Mouse (Mus musculus) embryonic facial prominence, embryonic 15.5 days (tissue): Measurements from ENCODE around the gene Accsl. TPM values are rescaled to one million over a fixed set of nuclear protein-coding genes. Genes with fewer than 3 reads are reported as not detected.

Experiments
- ATAC-seq: fragments of 200-750 bp; cut with Nextera tagmentation; 2 replicates; pipeline ENCODE4 v1.8.0; 2017; ENCODE audit warnings: low read depth, moderate TSS enrichment; ENCODE audit not compliant: insufficient number of reproducible peaks, low FRiP score, low TSS enrichment
- H3K27ac ChIP-seq: fragments of 300-500 bp; sonication (generic); replicated peaks from 2 replicates; pipeline ENCODE4 v1.5.1; 2015; ENCODE audit warnings: mild to moderate bottlenecking, inconsistent platforms
- H3K27me3 ChIP-seq: fragments of 300-500 bp; sonication (generic); 2 replicates; pipeline ENCODE4 v1.6.1; 2015; ENCODE audit warnings: inconsistent platforms
- H3K36me3 ChIP-seq: fragments of 300-500 bp; sonication (generic); 2 replicates; pipeline ENCODE4 v1.6.1; 2015; ENCODE audit warnings: mild to moderate bottlenecking, inconsistent platforms
- H3K4me1 ChIP-seq: fragments of 300-500 bp; sonication (generic); 2 replicates; pipeline ENCODE4 v1.6.1; 2015; ENCODE audit warnings: inconsistent platforms
- H3K4me2 ChIP-seq: fragments of 300-500 bp; sonication (generic); replicated peaks from 2 replicates; pipeline ENCODE4 v1.6.1; 2015; ENCODE audit warnings: mild to moderate bottlenecking, inconsistent platforms
- H3K4me3 ChIP-seq: fragments of 300-500 bp; sonication (generic); replicated peaks from 2 replicates; pipeline ENCODE4 v1.5.1; 2015; ENCODE audit warnings: mild to moderate bottlenecking, inconsistent platforms
- H3K9ac ChIP-seq: fragments of 300-500 bp; sonication (generic); 2 replicates; pipeline ENCODE4 v1.6.1; 2015; ENCODE audit warnings: inconsistent platforms
- H3K9me3 ChIP-seq: fragments of 300-500 bp; sonication (generic); replicated peaks from 2 replicates; pipeline ENCODE4 v1.6.1; 2016; ENCODE audit warnings: inconsistent platforms
- whole genome bisulfite sequencing: fragments of 180-500 bp; shearing (Covaris S2); methylation state at CpG from one replicate; pipeline ENCODE4 v1.1.7; 2015; 5-methylcytosine and 5-hydroxymethylcytosine counted together
- polyA plus RNA-seq: library from polyadenylated mRNA; unstranded; fragments of >200 nt; fragmentation: Nextera tagmentation; extraction: Ambion mirVana; gene quantifications from 2 replicates; pipeline ENCODE4 v1.2.1, GENCODE M21; 2015

Gene Accsl
- polyA plus RNA-seq, 1 experiment from 2014 or later = 0.47 TPM

DNA sequence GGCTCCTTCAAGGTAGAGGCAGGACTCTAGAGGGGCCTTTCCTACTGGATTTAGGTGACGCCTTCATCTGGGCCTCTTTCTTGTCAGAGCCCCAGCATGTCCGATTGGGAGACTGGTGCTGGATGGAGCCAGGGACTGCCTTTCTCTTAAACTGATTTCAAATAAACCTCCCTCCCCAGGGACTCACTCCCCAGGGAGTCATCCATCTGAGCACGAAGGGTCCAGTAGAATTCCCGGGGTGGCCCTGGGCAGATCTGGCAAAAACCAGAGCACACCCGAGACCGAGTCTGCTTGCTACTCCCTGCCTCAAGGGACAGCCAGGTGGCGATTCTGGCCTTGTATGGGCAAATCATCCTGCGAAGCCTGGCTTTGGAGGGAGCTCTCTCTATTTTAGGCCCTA, 21.2 kb upstream of the Accsl start:
- no peak overlapping the region for H3K4me2 ChIP-seq
- no peak overlapping the region for H3K9ac ChIP-seq
- 74% methylated on average over 8 of the region's 8 CpGs for WGBS
- ATAC-seq = no peak
- no peaks in the 10 kb centered on the region for H3K9me3 ChIP-seq
- H3K27ac ChIP-seq = no peak overlapping the region
- no peak overlapping the region for H3K4me3 ChIP-seq
- H3K4me1 ChIP-seq = peaks cover 11% of the 10 kb centered on the region; the same call in 1 of the 2 replicates
- no peaks in the 10 kb centered on the region for H3K36me3 ChIP-seq
- H3K27me3 ChIP-seq = no peaks in the 10 kb centered on the region

GRCm38 (mm10) chr2:93889071-93889470, 20.1 kb upstream of the Accsl start:
- H3K4me1 ChIP-seq = peaks cover 11% of the 10 kb centered on the region; the same call in 1 of the 2 replicates
- H3K9ac ChIP-seq = no peak overlapping the region
- H3K36me3 ChIP-seq = no peaks in the 10 kb centered on the region
- H3K4me3 ChIP-seq = no peak overlapping the region
- no peak for ATAC-seq
- 82% methylated on average over 7 of the region's 7 CpGs for WGBS
- H3K4me2 ChIP-seq = no peak overlapping the region
- no peaks in the 10 kb centered on the region for H3K27me3 ChIP-seq
- H3K27ac ChIP-seq = no peak overlapping the region
- H3K9me3 ChIP-seq = no peaks in the 10 kb centered on the region

DNA sequence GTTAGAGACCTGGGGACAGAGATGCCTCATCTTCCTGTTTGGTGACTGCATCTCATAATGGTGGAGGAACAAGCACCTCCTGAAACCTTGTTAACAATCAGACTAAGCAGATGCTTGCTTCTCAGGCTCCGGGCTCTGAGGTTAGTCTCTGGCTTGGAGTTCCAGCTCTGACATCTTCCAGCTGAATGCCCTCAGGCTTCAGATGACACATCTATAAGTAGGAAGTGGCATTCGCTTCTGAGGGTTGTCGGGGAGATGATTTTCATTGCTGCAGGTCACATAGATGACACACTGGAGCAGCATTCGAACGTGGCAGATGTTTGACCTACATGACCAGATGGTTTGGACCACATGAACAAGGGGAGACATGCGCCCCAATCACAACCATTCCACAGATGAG, 19.4 kb upstream of the Accsl start:
- Histone ChIP-seq H3K36me3 (no peaks in the 10 kb centered on the region), H3K9me3 (no peaks in the 10 kb centered on the region), H3K9ac (no peak overlapping the region), H3K27ac (no peak overlapping the region), H3K27me3 (no peaks in the 10 kb centered on the region), H3K4me3 (no peak overlapping the region), H3K4me2 (no peak overlapping the region), H3K4me1 (peaks cover 11% of the 10 kb centered on the region; the same call in 1 of the 2 replicates)
- 70% methylated on average over 6 of the region's 6 CpGs for WGBS
- no peak for ATAC-seq

GRCm38 (mm10) chr2:93887273-93887672, 18.3 kb upstream of the Accsl start:
- 75% methylated on average over 11 of the region's 11 CpGs for WGBS
- Histone ChIP-seq H3K9me3 (no peaks in the 10 kb centered on the region), H3K36me3 (no peaks in the 10 kb centered on the region), H3K4me3 (no peak overlapping the region), H3K9ac (no peak overlapping the region), H3K27ac (no peak overlapping the region), H3K27me3 (no peaks in the 10 kb centered on the region), H3K4me1 (peaks cover 11% of the 10 kb centered on the region; the same call in 1 of the 2 replicates), H3K4me2 (no peak overlapping the region)
- ATAC-seq = no peak

- Histone ChIP-seq H3K4me2 (no peak overlapping the region), H3K36me3 (no peaks in the 10 kb centered on the region), H3K9me3 (no peaks in the 10 kb centered on the region), H3K27me3 (no peaks in the 10 kb centered on the region), H3K4me3 (no peak overlapping the region), H3K9ac (no peak overlapping the region), H3K27ac (no peak overlapping the region), H3K4me1 (peaks cover under 1% of the 10 kb centered on the region; the same call in 1 of the 2 replicates)
- ATAC-seq = no peak
- WGBS = 57% methylated on average over 10 of the region's 10 CpGs
Observed at GRCm38 (mm10) chr2:93886013-93886794, 17.2 kb upstream of the Accsl start.

DNA sequence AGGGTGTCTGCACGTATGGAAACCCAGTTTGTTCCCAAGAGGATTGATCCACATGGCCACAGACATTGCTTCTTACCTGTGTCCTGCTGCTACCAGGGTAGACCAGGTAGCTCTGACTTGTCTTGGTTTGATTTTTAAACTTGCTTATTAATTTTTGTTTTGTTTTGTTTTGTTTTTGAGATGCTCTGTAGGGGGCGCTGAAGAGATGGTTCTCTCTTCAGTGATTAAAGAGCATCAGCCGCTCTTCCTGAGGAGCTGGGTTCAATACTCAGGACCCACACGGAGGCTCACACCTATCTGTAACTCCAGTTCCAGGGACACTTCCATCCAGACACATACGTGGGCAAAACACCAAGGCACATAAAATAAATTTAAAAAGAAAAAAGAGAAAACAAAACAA, 14.1 kb upstream of the Accsl start:
- H3K4me1 ChIP-seq = no peaks in the 10 kb centered on the region
- H3K36me3 ChIP-seq = no peaks in the 10 kb centered on the region
- H3K9me3 ChIP-seq = no peaks in the 10 kb centered on the region
- no peak overlapping the region for H3K4me2 ChIP-seq
- WGBS = 46% methylated on average over 5 of the region's 5 CpGs
- H3K27ac ChIP-seq = no peak overlapping the region
- no peak overlapping the region for H3K4me3 ChIP-seq
- no peaks in the 10 kb centered on the region for H3K27me3 ChIP-seq
- no peak overlapping the region for H3K9ac ChIP-seq
- no peak for ATAC-seq

DNA sequence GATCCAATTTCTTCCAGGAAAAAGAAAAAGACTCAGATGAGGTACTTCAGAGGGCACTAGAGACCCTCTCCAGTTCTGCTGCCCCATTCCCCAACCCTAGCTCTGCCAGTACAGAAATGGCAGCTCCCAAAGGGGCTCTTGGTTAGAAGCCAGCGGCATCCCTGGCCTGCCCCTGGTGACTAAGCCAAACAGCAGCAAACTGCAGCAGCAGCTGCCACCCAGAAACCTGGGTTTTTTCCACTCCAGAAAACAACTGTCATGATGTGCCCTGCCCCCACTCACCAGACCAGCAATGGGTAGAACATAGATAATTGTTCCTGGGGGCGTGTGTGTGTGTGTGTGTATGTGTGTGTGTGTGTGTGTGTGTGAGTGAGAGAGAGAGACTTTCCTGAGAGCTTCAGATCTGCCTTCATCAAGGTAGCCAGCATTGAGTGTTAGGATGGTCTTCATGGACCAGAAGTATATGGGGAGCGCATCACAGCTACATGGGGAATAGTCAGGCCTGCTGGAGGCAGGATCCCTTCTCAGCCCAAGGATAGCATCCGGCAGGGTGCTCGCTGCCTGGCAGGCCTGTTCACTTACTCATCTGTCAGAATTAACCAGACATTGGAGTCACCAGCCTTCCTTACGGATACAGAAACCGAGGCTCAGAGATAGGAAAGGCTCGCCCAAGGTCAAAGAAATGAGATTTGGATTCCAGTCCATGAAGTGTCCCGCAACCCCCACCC, 12.8 kb upstream of the Accsl start:
- H3K27ac ChIP-seq = no peak overlapping the region
- H3K27me3 ChIP-seq = no peaks in the 10 kb centered on the region
- 85% methylated on average over 9 of the region's 9 CpGs for WGBS
- H3K4me2 ChIP-seq = no peak overlapping the region
- no peak overlapping the region for H3K4me3 ChIP-seq
- H3K9me3 ChIP-seq = no peaks in the 10 kb centered on the region
- no peaks in the 10 kb centered on the region for H3K4me1 ChIP-seq
- no peaks in the 10 kb centered on the region for H3K36me3 ChIP-seq
- H3K9ac ChIP-seq = no peak overlapping the region
- no peak for ATAC-seq

GRCm38 (mm10) chr2:93880981-93881380, 12.0 kb upstream of the Accsl start:
- Histone ChIP-seq H3K9ac (no peak overlapping the region), H3K4me3 (no peak overlapping the region), H3K4me2 (no peak overlapping the region), H3K4me1 (no peaks in the 10 kb centered on the region), H3K36me3 (no peaks in the 10 kb centered on the region), H3K27ac (no peak overlapping the region), H3K27me3 (no peaks in the 10 kb centered on the region), H3K9me3 (no peaks in the 10 kb centered on the region)
- 76% methylated on average over 3 of the region's 3 CpGs for WGBS
- no peak for ATAC-seq

DNA sequence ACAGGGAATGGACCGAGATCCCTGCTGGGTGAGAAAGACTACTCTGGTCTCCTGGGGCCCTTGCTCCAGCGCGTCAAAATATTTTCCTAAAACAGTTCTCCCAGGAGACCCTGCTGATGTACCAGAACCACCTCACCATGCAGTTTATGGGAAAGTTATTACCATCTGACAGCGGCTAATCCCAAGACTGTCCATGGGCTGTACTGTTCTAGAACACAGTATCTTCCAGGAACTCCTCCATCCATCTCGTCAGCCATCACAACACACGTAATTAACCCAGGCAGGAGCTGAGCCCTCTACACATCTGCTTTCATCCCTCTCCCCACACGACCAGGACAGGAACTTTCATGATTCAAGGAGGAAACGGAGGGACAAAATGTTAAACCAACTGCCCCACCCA, 11.5 kb upstream of the Accsl start:
- no peak for ATAC-seq
- Histone ChIP-seq H3K9ac (no peak overlapping the region), H3K36me3 (no peaks in the 10 kb centered on the region), H3K4me3 (no peak overlapping the region), H3K27ac (no peak overlapping the region), H3K4me1 (no peaks in the 10 kb centered on the region), H3K9me3 (no peaks in the 10 kb centered on the region), H3K27me3 (no peaks in the 10 kb centered on the region), H3K4me2 (no peak overlapping the region)
- 63% methylated on average over 8 of the region's 8 CpGs for WGBS

DNA sequence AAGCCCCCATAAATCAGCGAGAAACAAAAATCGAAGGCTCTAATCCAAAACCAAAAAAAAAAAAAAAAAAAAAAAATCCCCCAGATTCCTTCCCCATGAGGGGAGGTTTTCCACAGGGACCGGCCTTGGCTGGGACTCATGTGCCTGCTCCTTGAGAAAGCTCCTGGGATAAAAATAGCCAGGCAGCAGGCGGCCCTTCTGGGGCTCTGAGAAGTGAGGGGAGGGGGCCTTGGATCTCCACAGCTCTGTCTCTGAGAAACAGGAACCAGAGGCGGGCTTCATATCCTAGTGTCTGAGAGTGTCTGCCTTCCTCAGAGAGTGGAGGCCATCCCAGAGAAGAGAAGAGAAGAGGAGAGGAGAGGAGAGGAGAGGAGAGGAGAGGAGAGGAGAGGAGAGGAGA, 8.0 kb upstream of the Accsl start:
- H3K27ac ChIP-seq = no peak overlapping the region

DNA sequence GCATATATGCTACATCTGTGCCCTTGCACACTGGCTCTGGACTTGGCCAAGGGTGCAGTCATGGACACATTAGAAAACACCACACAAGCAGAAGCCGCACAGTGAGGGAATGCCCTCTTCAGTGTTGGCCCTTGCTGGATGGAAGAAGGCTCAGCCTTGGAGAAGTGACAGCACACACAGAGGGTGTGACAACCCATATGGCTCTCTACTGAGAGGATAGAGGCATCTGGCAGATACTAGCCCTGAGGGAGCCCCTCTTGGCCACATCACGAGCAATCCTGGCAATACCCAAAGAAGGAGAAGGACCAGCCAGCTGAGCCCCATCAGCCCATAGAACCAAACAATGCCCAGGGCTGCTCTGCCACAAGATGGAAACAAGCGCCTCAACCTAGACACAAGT, 5.6 kb upstream of the Accsl start:
- no peak for ATAC-seq
- Histone ChIP-seq H3K9me3 (no peaks in the 10 kb centered on the region), H3K4me1 (peaks cover 10% of the 10 kb centered on the region; the same call in 1 of the 2 replicates), H3K4me2 (no peak overlapping the region), H3K27me3 (no peaks in the 10 kb centered on the region), H3K4me3 (no peak overlapping the region), H3K36me3 (no peaks in the 10 kb centered on the region), H3K27ac (no peak overlapping the region), H3K9ac (no peak overlapping the region)
- WGBS = 80% methylated on average over 3 of the region's 3 CpGs

More for the DNA sequence above, 8.0 kb upstream of the Accsl start:
- Histone ChIP-seq H3K4me2 (no peak overlapping the region), H3K4me3 (no peak overlapping the region), H3K36me3 (no peaks in the 10 kb centered on the region), H3K9ac (no peak overlapping the region), H3K27me3 (no peaks in the 10 kb centered on the region), H3K4me1 (peaks cover 10% of the 10 kb centered on the region; the same call in 1 of the 2 replicates), H3K9me3 (no peaks in the 10 kb centered on the region)
- no peak for ATAC-seq
- 55% methylated on average over 5 of the region's 5 CpGs for WGBS
